Mouse (Mus musculus) gastrocnemius, adult 2 months (tissue): ENCODE measurements around the gene Acot7. TPM values are rescaled to one million over a fixed set of nuclear protein-coding genes. Genes with fewer than 3 reads are reported as not detected.
"Not testable (repeated sequence)": the region's sequence is repeated elsewhere in the genome, so short reads cannot be mapped to it uniquely, and the experiment has no call there.

Experiments used
- DNase-seq: peaks from one replicate; pipeline ENCODE4 v3.0.0; 2022
- H3K27ac ChIP-seq: fragments of 200-600 bp; 2 replicates; pipeline ENCODE4 v1.8.1; 2022; ENCODE audit warnings: mild to moderate bottlenecking
- H3K4me3 ChIP-seq: fragments of 200-600 bp; 2 replicates; pipeline ENCODE4 v1.8.1; 2022; ENCODE audit warnings: mild to moderate bottlenecking, moderate library complexity
- CTCF ChIP-seq: fragments of 200-600 bp; IDR thresholded peaks from 2 replicates; pipeline ENCODE4 v1.8.1; 2022; ENCODE audit warnings: antibody characterized with exemption, mild to moderate bottlenecking, moderate library complexity
- intact Hi-C: fragments of 180-260 bp; cut with DNase I; formaldehyde crosslinking; loops from one replicate; pipeline ENCODE4 v1.15.1; 2025
- total RNA-seq, 2 experiments: library from RNA; stranded (reverse); gene quantifications; 2 replicates each; pipeline ENCODE4 v1.2.3; 2021

The Acot7 gene
- total RNA-seq, 2 experiments from 2014 or later: 12.7 to 22.8 TPM

DNA sequence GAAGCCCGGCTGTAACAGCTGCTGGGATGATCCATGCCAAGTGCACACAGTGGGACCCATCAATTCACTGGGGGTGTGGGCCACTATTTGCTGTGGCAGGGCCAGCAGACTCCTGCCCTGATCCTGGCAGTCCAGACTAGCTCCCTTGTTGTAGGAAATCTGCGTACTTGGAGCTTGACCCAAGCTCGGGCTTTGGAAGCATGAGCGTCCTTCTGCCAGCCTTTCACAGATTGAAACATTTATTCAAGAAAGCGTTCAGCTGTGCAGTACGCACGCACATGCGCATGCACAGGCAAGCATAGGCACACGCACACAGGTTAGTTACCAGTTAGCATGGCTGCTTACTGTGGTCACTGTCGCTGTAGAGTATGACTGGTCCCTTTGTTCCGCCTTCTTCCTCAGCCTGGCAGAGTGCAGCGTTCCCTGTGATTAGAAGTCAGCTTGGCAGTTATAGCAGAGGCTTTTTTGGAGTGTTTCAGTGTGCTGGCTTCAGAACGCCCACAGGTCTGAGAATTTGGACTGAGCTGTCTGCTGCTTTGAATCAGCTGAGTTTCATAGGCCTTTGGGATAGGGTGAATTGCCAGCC lies 49.1 kb downstream of the Acot7 start:
- Histone ChIP-seq H3K27ac (0 out of 2 replicates have a peak overlapping the region, but pooled peaks have one; percentile 25), H3K4me3 (no peak overlapping the region)
- no peak for DNase-seq
- no peak for TF ChIP-seq CTCF
- intact Hi-C loops: no loop called here

DNA sequence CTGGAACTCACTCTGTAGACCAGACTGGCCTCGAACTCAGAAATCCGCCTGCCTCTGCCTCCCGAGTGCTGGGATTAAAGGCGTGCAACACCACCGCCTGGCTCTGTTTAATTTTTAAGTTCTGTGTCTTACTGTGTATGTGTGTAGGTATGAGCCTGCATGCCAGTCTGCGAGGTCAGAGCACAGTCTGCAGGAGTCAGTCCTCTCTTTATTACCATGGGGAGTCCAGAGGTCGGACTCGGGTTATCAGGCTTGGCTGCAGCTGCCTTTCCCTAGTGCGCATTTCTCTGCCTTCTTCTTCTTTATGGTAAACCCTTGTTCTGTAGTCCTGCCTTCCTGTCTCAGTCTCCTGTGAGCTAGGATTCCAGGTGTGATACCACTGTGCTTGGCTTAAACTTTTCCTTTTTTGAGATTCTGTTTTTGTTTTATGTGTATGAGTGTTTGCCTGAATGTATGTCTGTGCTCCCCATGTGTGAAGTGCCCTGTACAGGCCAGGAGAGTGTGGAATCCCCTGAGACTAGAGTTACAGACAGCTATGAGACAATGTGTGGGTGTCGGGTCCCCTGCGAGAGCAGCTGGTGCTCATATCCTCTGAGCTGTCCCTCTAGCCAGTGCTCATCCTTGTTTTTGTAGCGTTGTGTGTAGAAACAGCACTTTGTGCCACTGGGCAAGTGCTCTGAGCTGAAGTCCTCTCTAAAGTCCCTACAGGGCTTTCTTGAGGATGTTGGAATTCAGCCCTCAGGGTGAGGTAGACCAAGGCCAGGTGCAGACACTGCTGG lies 50.0 kb downstream of the Acot7 start:
- H3K4me3 ChIP-seq: no peak overlapping the region
- TF ChIP-seq CTCF: no peak
- DNase-seq: no peak
- H3K27ac ChIP-seq: peak overlapping the region; percentile 5; the same call in 1 of the 2 replicates
- intact Hi-C loops: no loop called here

DNA sequence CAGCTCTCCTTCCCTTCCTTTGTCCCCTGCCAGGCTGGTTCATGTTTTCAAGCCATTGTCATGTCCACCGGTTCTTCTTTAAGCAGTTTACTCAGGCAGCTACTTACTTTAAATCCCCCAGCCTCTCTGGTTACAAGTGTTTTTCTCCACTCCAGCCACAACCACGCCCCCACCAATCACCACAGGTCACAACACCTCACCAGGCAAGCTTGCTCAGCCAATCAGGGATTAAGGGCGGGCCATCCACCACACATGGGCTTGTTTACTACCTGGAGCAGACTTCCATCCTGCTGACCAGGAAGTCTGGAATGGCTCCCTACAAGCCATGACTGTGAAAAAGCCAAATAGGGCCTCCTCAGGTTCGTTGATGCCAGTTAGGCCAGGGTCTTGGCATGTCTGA lies 52.4 kb downstream of the Acot7 start:
- peak; percentile 6 for DNase-seq
- H3K4me3 ChIP-seq, intact Hi-C loops, H3K27ac ChIP-seq: not testable (repeated sequence)

DNA sequence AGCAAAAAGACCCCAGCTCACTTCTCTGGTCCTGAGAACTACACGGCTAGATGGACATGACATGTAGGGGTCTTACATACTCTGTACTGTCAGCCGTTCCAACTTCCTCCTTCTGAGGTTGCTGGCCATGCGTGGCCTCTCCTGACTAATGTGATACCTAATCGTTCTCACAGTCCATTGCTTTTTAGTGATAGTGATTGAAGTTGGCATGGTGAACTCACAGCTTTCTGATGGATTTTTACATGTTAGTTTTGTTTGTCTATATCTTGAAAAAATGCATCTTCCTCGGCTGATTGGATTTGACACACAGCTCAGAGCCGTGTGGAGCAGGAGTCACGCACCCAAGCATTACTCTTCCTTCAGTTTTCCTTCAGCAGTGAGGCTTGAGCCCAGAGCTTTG lies 53.4 kb downstream of the Acot7 start:
- H3K4me3 ChIP-seq: no peak overlapping the region
- intact Hi-C loops: no loop called here
- no peak for TF ChIP-seq CTCF

DNA sequence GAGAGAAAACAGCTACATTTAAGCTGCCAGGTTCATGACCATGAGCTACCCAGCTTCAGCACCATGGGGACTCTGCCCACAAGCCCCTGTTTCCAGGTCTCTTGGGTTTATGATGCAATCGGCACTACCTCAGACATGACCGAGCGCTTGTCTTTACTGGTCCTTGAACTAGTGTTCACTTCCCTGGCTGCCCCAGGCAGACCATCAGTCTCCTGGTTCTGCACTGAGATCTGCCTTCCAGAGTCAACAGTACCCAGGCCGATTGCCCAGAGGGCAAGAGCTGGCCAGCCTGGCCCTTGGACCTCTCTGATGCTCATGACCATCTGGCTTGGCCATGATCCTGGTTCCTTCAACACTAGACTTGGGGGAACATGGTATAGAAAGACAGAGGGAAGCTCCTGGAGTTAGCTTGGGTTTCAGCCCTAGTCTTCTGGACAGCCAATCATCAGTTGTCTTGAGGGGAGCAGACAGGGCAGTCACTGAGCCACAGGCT lies 54.5 kb downstream of the Acot7 start:
- no peak overlapping the region for H3K4me3 ChIP-seq
- no peak for TF ChIP-seq CTCF
- DNase-seq: no peak
- intact Hi-C loops: no loop called here
- no peak overlapping the region for H3K27ac ChIP-seq

More for the DNA sequence above, 53.4 kb downstream of the Acot7 start:
- no peak overlapping the region for H3K27ac ChIP-seq
- no peak for DNase-seq

DNA sequence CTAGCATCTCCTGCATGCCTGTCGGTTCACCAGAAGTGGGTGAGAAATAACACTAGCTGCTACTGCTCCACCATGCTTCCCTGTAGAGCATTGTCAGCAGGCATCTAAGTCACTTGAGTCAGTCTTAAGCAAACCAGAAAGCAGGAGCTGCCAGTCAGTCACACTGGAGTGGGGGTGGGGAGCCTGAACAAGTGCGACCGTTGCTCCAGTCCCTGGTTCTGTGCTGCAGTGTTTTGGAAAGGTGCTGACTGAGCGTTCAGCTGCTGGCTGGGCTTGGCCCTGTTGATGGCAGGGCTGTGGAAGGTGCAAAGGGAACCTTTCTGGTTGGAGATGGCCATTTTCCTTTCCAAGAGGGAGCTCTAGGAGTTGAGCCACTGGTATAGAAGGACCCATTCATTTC lies 62.0 kb downstream of the Acot7 start:
- H3K4me3 ChIP-seq: no peak overlapping the region
- H3K27ac ChIP-seq: no peak overlapping the region
- DNase-seq: no peak
- TF ChIP-seq CTCF: no peak
- intact Hi-C loops: no loop called here

DNA sequence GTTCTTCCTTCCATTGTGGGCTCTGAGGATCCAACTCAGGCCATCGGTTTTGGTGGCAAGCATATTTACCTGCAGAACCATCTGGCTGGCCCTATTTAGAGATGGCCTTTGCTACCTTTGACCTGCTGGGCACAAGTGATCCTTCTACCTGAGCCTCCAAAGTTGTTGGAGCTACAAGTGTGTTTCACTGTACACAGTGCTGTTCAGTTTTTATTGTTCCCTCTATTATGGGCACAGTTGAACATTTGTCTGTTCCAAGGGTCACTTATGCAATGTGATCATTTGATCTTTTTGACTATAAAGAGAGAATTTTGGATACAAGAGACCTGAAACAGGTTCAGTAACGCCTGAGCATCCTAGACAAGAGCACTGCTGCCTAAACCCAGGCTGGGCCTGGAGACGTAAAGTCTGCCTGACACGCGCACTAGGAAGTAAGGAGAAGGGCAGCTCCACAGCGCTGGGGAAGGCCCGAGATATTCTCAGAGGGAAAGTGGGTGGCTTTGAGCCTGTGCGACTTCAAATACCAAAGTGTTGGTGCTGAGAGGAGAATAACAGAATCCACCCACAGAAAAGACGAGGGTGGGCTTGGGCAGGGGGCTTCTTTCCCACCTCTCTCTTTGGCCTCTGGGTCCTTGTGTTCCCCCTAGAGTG lies 65.4 kb downstream of the Acot7 start:
- intact Hi-C loops: no loop called here
- Histone ChIP-seq H3K27ac (peak overlapping the region; percentile 88), H3K4me3 (no peak overlapping the region)
- DNase-seq: no peak
- TF ChIP-seq CTCF: no peak

DNA sequence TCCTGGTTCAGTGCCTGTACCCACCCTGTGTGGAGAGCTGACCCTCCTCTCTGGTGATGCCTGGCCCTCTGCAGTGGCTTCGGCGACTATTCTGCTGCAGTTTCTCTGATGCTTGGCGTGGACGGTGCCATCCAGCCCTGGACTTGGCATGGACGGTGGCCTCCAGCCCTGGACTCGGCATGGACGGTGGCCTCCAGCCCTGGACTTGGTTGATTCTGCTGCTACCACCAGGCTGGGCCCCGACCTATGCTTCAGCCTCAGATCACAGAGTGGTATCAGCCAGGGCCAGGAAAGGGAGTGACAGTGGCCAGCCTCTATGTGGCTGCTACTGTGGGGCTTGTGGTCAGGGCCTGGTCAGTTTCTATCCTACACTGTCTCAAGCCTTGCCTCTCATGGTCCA lies 66.0 kb downstream of the Acot7 start:
- no peak for TF ChIP-seq CTCF
- intact Hi-C loops: no loop called here
- peak overlapping the region; percentile 88 for H3K27ac ChIP-seq
- DNase-seq: peak; percentile 62
- H3K4me3 ChIP-seq: no peak overlapping the region

DNA sequence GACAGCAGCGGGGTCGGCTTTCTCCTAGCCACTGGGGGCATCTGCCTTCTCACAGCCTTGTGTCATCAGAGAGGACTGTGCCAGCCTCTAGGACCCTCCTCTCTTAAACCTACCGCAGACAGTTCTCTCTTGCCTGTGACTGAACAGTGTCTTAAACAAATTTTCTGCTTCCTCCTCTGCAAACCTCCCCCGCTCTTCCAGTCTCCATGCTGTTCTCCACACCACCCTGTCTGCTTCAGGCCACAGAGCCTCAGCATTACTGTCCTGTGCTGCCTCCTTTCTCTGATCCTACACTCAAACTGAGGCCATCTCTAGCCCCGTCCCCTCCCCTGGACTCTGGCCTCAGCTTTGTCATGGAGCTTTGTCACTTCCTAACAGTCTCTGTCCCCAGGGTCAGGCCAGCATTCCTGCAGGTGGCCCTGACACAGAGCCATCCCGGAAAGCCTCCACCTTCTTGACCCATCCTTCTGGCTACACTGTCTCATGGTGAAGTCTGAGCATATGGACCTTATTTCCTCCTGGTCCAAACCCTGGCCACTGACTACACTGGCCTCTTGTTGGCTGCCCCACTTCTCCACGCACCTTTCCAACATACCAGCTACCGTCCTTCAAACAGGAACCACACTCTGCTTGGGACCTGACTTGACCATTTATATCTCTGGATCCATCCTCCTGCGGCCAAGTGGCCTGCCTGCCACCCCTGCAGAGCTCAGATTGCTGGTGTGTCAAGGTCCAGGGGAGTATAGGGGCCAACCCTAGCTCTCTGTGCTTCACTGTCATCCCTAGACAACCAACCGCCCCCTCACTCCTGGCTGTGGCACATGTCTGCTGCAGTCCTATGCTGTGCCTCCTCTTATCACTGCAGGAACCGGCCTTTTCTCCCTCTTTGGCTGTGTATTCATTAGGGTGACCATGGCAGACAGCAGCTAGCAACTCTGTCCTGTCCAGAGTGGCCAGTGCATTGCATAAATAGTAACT lies 66.9 kb downstream of the Acot7 start:
- DNase-seq: peak; percentile 55
- Histone ChIP-seq H3K27ac (peak overlapping the region; percentile 88), H3K4me3 (no peak overlapping the region)
- no peak for TF ChIP-seq CTCF
- intact Hi-C loops: no loop called here

DNA sequence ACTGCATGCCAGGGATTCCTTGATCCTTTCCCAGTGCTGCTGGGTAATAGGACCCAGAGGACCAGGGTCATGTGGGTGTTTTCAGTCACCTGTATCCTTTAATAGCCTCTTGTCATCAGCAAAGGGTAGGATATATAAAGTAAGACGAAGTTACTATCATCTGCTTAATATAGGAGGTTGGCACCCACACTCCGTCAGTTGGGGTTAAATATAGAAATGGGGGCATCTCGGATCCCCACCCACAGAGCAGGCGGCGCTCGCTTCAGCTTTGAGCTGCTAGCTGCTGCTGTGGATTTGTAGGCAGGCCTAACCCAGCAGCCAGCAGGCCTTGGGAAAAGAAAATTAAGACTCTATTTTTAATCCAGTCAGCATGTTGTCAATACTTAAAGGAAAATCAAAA lies 68.1 kb downstream of the Acot7 start:
- no peak overlapping the region for H3K4me3 ChIP-seq
- intact Hi-C loops: no loop called here
- DNase-seq: peak; percentile 74
- H3K27ac ChIP-seq: peak overlapping the region; percentile 88
- TF ChIP-seq CTCF: no peak

DNA sequence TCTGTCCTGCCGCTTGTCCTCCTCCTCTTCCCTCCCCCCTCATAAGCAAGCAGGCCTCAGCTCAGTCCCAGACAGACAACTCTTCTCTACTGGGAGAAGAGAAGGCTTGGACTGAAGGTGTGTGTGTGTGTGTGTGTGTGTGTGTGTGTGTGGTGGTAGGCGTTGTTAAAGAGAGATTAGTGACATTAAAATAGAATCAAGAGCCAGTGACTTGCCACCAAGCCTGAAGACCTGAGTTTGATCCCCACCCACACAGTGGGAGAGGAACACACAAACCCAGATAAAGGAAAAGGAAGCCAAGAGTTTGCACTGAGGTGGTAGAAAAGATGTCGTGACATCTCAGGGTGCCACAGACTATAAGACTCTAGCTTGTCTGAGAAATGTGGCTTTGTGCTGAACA lies 69.3 kb downstream of the Acot7 start:
- intact Hi-C loops: no loop called here
- no peak for TF ChIP-seq CTCF
- Histone ChIP-seq H3K4me3 (no peak overlapping the region), H3K27ac (peak overlapping the region; percentile 88)
- no peak for DNase-seq

DNA sequence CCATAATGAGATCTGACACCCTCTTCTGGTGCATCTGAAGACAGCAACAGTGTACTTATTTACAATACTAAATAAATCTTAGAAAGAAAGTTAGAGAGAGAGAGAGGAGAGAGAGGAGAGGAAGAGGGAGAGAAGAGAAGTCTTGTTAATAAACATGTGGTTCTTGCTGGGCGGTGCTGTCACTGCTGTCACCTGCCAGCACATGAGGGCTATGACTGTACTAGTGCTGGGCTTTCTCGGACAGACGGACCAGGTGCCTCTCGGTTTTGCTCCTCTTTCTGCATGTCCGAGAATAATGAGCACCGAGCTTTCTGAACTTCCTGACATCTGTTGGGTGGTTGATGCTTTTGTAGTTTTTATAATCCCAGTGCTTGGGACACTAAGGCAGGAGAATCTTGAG lies 72.7 kb downstream of the Acot7 start:
- no peak overlapping the region for H3K4me3 ChIP-seq
- intact Hi-C loops: no loop called here
- H3K27ac ChIP-seq: no peak overlapping the region
- DNase-seq: no peak
- TF ChIP-seq CTCF: no peak
